8 mouse cellular contexts compared by ENCODE assay signal in the genomic region with DNA sequence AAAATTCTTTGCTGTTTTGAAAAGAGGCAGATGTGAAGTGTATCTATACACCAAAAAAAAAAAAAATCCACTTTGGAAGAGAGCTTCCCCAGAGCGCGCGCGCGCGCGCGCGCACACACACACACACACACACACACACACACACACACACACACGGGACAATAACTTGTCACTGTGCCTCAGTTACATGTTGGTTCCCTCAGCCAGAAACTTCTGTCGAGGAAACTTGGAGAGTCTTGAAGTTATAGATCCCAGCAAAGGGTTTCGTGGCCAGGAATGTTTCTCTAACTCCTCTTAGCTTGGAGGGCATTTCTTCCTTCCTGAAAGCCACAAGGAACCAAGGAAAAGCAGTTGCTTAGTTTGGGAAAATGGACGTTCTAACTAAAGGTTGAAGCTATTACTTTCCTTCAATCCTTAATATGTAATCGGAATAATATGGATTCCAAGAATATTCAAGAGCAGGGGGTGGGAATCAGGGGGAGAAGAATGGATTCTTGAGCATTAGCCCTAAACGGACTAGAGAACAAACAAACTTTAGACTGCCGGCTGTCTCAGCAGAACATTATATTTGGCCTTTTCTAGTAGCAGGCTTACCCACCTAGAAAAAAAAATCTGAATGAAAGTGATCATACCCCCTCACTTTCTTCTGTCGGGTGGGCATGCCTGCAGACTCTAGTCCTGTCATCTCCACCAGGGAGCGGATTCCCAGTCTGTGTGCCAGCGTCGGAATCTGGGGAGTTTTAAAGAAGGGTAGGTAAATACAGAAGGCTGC. TPM values are rescaled to one million over a fixed set of nuclear protein-coding genes. Genes with fewer than 3 reads are reported as not detected.
DNase-seq lines count a peak whose midpoint lies in the region; ATAC-seq and TF ChIP-seq lines count a peak whose summit lies in the region.

No protein-coding gene starts in this region.

- no peaks in the 10 kb centered on the region for H3K36me3 ChIP-seq in lung, embryonic 16.5 days (ENCODE audit: control insufficient read depth, insufficient read depth, low read length)
- H3K36me3 ChIP-seq in forebrain, embryonic 14.5 days (ENCODE audit: control insufficient read depth, insufficient read depth, low read length) = no peaks in the 10 kb centered on the region
- no peaks in the 10 kb centered on the region for H3K36me3 ChIP-seq in kidney, embryonic 16.5 days (ENCODE audit: insufficient read depth, low read length)
- H3K36me3 ChIP-seq in midbrain, postnatal 0 days (ENCODE audit: insufficient read depth, low read length) = no peaks in the 10 kb centered on the region

- H3K9me3 ChIP-seq in lung, embryonic 16.5 days (ENCODE audit: control insufficient read depth, low read length) = no peaks in the 10 kb centered on the region
- H3K9me3 ChIP-seq in forebrain, embryonic 14.5 days (replicated peaks; ENCODE audit: control insufficient read depth, low read length) = no peaks in the 10 kb centered on the region
- no peaks in the 10 kb centered on the region for H3K9me3 ChIP-seq in kidney, embryonic 16.5 days (ENCODE audit: low read length)
- H3K9me3 ChIP-seq in midbrain, postnatal 0 days (ENCODE audit: low read length) = no peaks in the 10 kb centered on the region

- DNase-seq in lung, postnatal 14 days = no peak
- no peak for DNase-seq in forebrain, embryonic 14.5 days (ENCODE audit: low spot score)
- DNase-seq in midbrain, postnatal 0 days (ENCODE audit: low spot score) = no peak
- DNase-seq in left cerebral cortex, adult 11 months (ENCODE audit: low spot score) = no peak
- DNase-seq in ovary, postnatal 14 days (ENCODE audit: low spot score) = no peak
- no peak for DNase-seq in left cerebral cortex, postnatal 14 days (ENCODE audit: low spot score in 2 of 2)

- H3K4me1 ChIP-seq in lung, embryonic 16.5 days (replicated peaks; ENCODE audit: control insufficient read depth, insufficient read depth, low read length) = peaks cover 24% of the 10 kb centered on the region
- peaks cover 24% of the 10 kb centered on the region for H3K4me1 ChIP-seq in forebrain, embryonic 14.5 days (ENCODE audit: control insufficient read depth, insufficient read depth, low read length)
- peaks cover 29% of the 10 kb centered on the region for H3K4me1 ChIP-seq in kidney, embryonic 16.5 days (ENCODE audit: insufficient read depth, low read length)
- 0 out of 2 replicates have a peak, but pooled peaks cover 2% of the 10 kb centered on the region for H3K4me1 ChIP-seq in midbrain, postnatal 0 days (ENCODE audit: insufficient read depth, low read length)

- 0 out of 2 replicates have a peak, but pooled peaks have one; percentile 25 for TF ChIP-seq CTCF in midbrain, postnatal 0 days (IDR thresholded peaks at IDR 0.05)

- H3K4me3 ChIP-seq in lung, embryonic 16.5 days (ENCODE audit: low read length) = peak overlapping the region; percentile 90
- H3K4me3 ChIP-seq in forebrain, embryonic 14.5 days (ENCODE audit: low read depth, low read length) = peak overlapping the region; percentile 92
- H3K4me3 ChIP-seq in kidney, embryonic 16.5 days (ENCODE audit: low read length) = peak overlapping the region; percentile 21
- H3K4me3 ChIP-seq in midbrain, postnatal 0 days (ENCODE audit: low read depth, low read length) = peak overlapping the region; percentile 12; the same call in 1 of the 2 replicates

- H3K4me2 ChIP-seq in lung, embryonic 16.5 days (ENCODE audit: low read depth, low read length) = peak overlapping the region; percentile 67
- peak overlapping the region; percentile 83 for H3K4me2 ChIP-seq in forebrain, embryonic 14.5 days (ENCODE audit: low read length)
- peak overlapping the region; percentile 85 for H3K4me2 ChIP-seq in kidney, embryonic 16.5 days (replicated peaks; ENCODE audit: low read depth, low read length)
- peak overlapping the region; percentile 36 for H3K4me2 ChIP-seq in midbrain, postnatal 0 days (ENCODE audit: low read depth, low read length, poor library complexity, severe bottlenecking)

- WGBS in lung, embryonic 16.5 days = under 1% methylated on average over 19 of the region's 20 CpGs
- WGBS in forebrain, embryonic 14.5 days = under 1% methylated on average over 20 of the region's 20 CpGs
- WGBS in kidney, embryonic 16.5 days = 2% methylated on average over 20 of the region's 20 CpGs
- WGBS in midbrain, postnatal 0 days = 1% methylated on average over 20 of the region's 20 CpGs

- H3K9ac ChIP-seq in lung, embryonic 16.5 days (ENCODE audit: low read length) = peak overlapping the region; percentile 68
- H3K9ac ChIP-seq in forebrain, embryonic 14.5 days (ENCODE audit: low read length) = peak overlapping the region; percentile 100
- peak overlapping the region; percentile 60 for H3K9ac ChIP-seq in kidney, embryonic 16.5 days (replicated peaks; ENCODE audit: low read length)
- H3K9ac ChIP-seq in midbrain, postnatal 0 days (replicated peaks; ENCODE audit: low read length, poor library complexity, severe bottlenecking) = no peak overlapping the region

- peak overlapping the region; percentile 96 for H3K27ac ChIP-seq in lung, embryonic 16.5 days (ENCODE audit: low read length)
- H3K27ac ChIP-seq in forebrain, embryonic 14.5 days (ENCODE audit: low read depth, low read length) = peak overlapping the region; percentile 80
- H3K27ac ChIP-seq in kidney, embryonic 16.5 days (ENCODE audit: low read length) = peak overlapping the region; percentile 76
- peak overlapping the region; percentile 80; the same call in 1 of the 2 replicates for H3K27ac ChIP-seq in midbrain, postnatal 0 days (ENCODE audit: low read depth, low read length)

- no peaks in the 10 kb centered on the region for H3K27me3 ChIP-seq in lung, embryonic 16.5 days (ENCODE audit: control insufficient read depth, insufficient read depth, low read depth, low read length)
- H3K27me3 ChIP-seq in forebrain, embryonic 14.5 days (replicated peaks; ENCODE audit: control insufficient read depth, insufficient read depth, low read length) = no peaks in the 10 kb centered on the region
- H3K27me3 ChIP-seq in kidney, embryonic 16.5 days (ENCODE audit: insufficient read depth, low read length) = peaks cover 22% of the 10 kb centered on the region
- H3K27me3 ChIP-seq in midbrain, postnatal 0 days (ENCODE audit: insufficient read depth, low read length) = peaks cover 25% of the 10 kb centered on the region

- intact Hi-C loops in left cerebral cortex, postnatal 14 days (cut with DNase I) = loop anchor here (5.0 kb wide), 1 partner anchor 332 kb away; no protein-coding TSS in a partner anchor

- no peak for ATAC-seq in lung, embryonic 16.5 days (ENCODE audit: low read depth)
- ATAC-seq in forebrain, embryonic 14.5 days = no peak
- ATAC-seq in kidney, embryonic 16.5 days (ENCODE audit: low FRiP score, low TSS enrichment) = no peak
- ATAC-seq in midbrain, postnatal 0 days (ENCODE audit: low FRiP score) = no peak

RNA-seq across cellular contexts. Expression of a gene that starts 2.2 kb away (rescaled TPM):
- polyA plus RNA-seq in lung, embryonic 16.5 days (2015; fragmentation: Nextera tagmentation; extraction: Ambion mirVana) = 0.79 and 0.85 TPM in 2 replicates
- polyA plus RNA-seq in forebrain, embryonic 14.5 days (2014; fragmentation: Nextera tagmentation; extraction: Ambion mirVana) = 48.7 and 62.9 TPM in 2 replicates
- polyA plus RNA-seq in kidney, embryonic 16.5 days (2015; fragmentation: Nextera tagmentation; extraction: Ambion mirVana) = 0.54 and 0.58 TPM in 2 replicates
- 8.4 and 13.5 TPM in 2 replicates for total RNA-seq in midbrain, postnatal 0 days (2014; rRNA removed)
- polyA plus RNA-seq in midbrain, postnatal 0 days (2015; fragmentation: Nextera tagmentation; extraction: Ambion mirVana) = 13.7 and 16.2 TPM in 2 replicates
- 1 to 10 TPM; 6.6 to 6.9 TPM for total RNA-seq in left cerebral cortex, postnatal 14 days (2021)

RNA-seq across cellular contexts. Expression of a gene that starts 3.1 kb away (rescaled TPM):
- 48.3 and 52.9 TPM in 2 replicates for polyA plus RNA-seq in lung, embryonic 16.5 days (2015; fragmentation: Nextera tagmentation; extraction: Ambion mirVana)
- polyA plus RNA-seq in forebrain, embryonic 14.5 days (2014; fragmentation: Nextera tagmentation; extraction: Ambion mirVana) = 71.5 and 85.9 TPM in 2 replicates
- polyA plus RNA-seq in kidney, embryonic 16.5 days (2015; fragmentation: Nextera tagmentation; extraction: Ambion mirVana) = 19.9 and 25.0 TPM in 2 replicates
- 45.9 and 51.7 TPM in 2 replicates for total RNA-seq in midbrain, postnatal 0 days (2014; rRNA removed)
- polyA plus RNA-seq in midbrain, postnatal 0 days (2015; fragmentation: Nextera tagmentation; extraction: Ambion mirVana) = 29.9 and 35.7 TPM in 2 replicates
- total RNA-seq in left cerebral cortex, postnatal 14 days (2021) = 10 to 100 TPM; 67.1 to 75.4 TPM

Comparison
In these comparisons a context has a peak if more than half of its experiments do, and no peak if none do; other contexts are left out.
1. H3K4me3 ChIP-seq: peak in every context shown above with its lines; median percentile 92 in forebrain, embryonic 14.5 days; 90 in lung, embryonic 16.5 days; 21 in kidney, embryonic 16.5 days; 12 in midbrain, postnatal 0 days.